Mouse (Mus musculus): Measurements from ENCODE around the gene Apold1. TPM values are rescaled to one million over a fixed set of nuclear protein-coding genes. Genes with fewer than 3 reads are reported as not detected.
A peak's percentile ranks its signal among the peaks of the same experiment; 100 is the strongest.

Apold1 gene
- total RNA-seq, 2 experiments from 2014 or later = 7.0 to 8.2 TPM

DNA sequence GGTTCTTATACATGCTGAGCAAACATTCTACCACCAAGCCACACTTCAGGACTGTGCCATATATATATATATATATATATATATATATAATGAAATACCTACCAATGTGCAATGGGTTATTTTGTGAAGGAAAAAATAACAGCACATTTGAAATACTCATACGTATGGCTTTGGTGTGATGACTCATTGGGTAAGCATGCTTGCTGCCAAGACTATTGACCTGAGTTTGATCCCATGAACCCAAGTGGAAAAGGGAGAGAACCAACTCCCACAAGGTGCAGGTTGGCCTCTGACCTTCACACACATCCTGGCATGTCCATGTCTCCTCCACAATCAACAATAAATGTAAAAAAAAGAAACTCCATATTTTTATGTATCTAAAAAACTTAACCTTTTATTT lies 13.2 kb upstream of the Apold1 start:
- intact Hi-C loops (cut with DNase I) = no loop called here
- no peak for DNase-seq (ENCODE audit: low spot score)

DNA sequence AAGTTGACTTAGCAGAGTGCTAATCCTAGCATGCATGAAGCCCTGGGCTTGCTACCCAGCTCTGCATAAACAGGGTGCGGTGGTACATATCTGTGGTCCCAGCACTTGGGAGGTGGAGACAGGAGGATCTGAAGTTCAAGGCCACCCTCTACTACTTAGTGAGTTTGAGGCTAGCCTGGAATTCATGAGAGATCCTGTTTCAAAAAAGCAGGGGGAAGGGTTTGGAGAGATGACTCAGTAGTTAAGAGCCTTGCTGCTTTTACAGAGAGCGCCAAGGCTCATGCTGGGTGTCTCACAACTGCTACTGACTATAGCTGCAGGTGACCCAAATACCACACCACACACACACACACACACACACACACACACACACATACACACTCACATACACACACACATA lies 12.0 kb upstream of the Apold1 start:
- no peak for DNase-seq (ENCODE audit: low spot score)
- intact Hi-C loops (cut with DNase I) = no loop called here

DNA sequence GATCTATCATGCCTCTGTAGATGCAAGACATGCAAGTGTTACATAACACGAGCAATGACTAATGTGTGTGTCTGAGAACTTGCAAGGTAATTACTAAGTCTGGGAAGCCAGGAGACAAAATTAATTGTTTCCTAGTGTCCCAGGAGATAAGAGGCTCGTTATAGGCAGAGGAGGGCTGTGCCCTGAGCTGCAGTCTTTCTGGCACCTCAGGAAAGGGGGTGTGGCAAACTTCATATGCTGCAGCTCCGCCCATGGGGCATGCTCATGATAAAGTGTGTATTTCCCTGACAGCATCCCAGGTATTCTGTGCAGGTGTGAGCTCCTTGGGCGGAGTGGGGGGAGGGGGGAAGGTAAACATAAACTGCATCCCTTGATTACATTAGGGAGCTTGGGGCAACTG lies 9.4 kb upstream of the Apold1 start:
- intact Hi-C loops (cut with DNase I) = no loop called here
- no peak for DNase-seq (ENCODE audit: low spot score)

DNA sequence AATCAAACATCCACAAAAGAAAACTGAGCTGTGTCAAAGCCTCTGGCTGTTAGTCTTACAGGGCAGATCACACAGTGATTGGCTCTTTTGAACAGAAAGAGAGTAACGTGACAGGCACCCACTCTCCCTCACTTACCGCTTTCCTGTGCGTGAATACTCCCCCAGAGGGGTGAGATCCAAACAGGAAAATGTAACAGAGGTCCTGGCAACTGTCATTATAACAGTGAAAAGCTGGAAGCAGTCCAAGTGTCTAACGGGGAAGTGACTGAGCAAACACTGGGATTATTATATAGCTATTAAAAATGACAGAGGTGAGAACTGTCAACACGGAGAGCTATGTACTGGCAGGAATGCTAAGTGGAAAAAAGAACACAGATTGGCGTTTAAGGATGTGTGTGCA lies 4.9 kb upstream of the Apold1 start:
- intact Hi-C loops (cut with DNase I) = no loop called here
- DNase-seq (ENCODE audit: low spot score) = no peak

DNA sequence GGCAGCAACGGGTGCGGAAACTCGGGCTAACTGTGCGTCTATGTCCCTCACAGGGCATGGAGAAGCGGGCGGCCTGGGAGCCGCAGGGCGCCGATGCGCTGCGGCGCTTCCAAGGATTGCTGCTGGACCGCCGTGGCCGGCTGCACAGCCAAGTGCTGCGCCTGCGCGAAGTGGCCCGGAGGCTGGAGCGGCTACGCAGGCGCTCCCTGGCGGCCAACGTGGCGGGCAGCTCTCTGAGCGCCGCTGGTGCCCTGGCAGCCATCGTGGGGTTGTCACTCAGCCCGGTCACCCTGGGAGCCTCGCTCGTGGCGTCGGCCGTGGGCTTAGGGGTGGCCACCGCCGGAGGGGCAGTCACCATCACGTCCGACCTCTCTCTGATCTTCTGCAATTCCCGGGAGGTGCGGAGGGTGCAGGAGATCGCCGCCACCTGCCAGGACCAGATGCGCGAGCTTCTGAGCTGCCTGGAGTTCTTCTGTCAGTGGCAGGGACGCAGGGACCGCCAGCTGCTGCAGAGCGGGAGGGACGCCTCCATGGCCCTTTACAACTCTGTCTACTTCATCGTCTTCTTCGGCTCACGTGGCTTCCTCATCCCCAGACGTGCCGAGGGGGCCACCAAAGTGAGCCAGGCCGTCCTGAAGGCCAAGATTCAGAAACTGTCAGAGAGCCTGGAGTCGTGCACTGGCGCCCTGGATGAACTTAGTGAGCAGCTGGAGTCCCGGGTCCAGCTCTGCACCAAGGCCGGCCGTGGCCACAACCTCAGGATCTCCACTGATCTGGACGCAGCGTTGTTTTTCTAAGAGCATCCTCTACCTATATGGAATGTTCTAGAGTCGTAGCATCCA lies 2.2 kb downstream of the Apold1 start:
- intact Hi-C loops (cut with DNase I) = loop anchor here (2.0 kb wide), 1 partner anchor 25 kb away; no protein-coding TSS in a partner anchor
- peak; percentile 83 for DNase-seq (ENCODE audit: low spot score)

- no peak for DNase-seq (ENCODE audit: low spot score)
- intact Hi-C loops (cut with DNase I) = loop anchor here (2.0 kb wide), 1 partner anchor 24 kb away; no protein-coding TSS in a partner anchor
These were observed 3.2 kb downstream of the Apold1 start for GRCm38 (mm10) chr6:134984748-134985147.

- intact Hi-C loops (cut with DNase I) = no loop called here
- DNase-seq (ENCODE audit: low spot score) = no peak
These were observed 6.9 kb downstream of the Apold1 start for GRCm38 (mm10) chr6:134988377-134988776.

DNA sequence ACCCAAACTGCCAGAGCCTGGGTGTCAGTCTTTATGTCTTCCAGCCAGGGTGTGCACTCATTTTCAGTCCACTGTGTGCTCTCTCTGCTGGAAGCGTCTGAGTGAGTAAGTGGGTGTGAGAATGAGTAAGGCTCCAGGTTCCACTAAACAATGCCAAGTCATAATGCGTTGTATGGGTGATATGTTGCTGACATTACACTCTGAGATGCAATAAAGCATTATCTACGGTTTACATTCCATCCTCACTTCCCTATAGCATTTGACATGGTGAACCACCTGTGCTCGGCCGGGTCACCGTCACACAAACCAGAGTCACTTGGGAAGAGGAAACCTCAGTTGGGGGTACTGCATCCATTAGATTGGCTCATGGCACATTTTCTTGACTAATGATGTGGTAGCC lies 9.2 kb downstream of the Apold1 start:
- intact Hi-C loops (cut with DNase I) = no loop called here
- DNase-seq (ENCODE audit: low spot score) = no peak

GRCm38 (mm10) chr6:134994031-134994651 lies 12.6 kb downstream of the Apold1 start:
- no peak for DNase-seq (ENCODE audit: low spot score)
- intact Hi-C loops (cut with DNase I) = no loop called here

GRCm38 (mm10) chr6:134994985-134995384 lies 13.5 kb downstream of the Apold1 start:
- intact Hi-C loops (cut with DNase I) = no loop called here
- DNase-seq (ENCODE audit: low spot score) = no peak

DNA sequence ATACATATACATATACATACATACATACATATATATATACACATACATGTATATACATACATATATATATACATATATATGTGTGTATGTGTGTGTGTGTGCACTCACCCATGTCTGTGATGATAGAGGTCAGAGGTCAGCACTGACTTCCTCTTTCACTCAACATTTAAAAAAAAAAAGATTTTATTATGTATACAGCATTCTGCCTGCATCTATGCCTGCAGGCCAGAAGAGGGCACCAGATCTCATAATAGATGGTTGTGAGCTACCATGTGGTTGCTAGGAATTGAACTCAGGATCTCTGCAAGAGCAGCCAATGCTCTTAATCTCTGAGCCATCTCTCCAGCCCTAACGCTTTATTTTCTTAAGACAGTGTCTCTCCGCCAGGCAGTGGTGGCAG lies 15.4 kb downstream of the Apold1 start:
- intact Hi-C loops (cut with DNase I) = no loop called here
- DNase-seq (ENCODE audit: low spot score) = no peak

DNA sequence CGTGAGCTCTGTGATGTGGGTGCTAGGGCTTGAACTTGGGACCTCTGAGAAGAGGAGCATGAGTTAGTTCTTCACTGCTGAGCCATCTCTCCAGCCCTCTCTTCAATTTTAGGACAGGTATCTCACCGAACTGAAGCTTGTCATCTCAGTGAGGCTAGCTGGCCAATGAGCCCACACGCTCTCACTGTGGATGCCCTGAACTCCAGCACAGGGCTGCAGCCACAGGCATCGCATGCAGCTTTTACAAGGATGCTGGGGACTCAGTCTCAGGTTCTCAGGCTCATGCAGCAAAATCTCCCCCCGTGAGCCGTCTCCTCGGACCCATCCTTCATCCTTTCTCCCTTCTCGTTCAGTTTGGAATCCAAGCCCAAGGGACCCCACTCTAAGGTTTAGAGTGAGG lies 16.6 kb downstream of the Apold1 start:
- DNase-seq (ENCODE audit: low spot score) = no peak
- intact Hi-C loops (cut with DNase I) = no loop called here

- intact Hi-C loops (cut with DNase I) = no loop called here
- DNase-seq (ENCODE audit: low spot score) = no peak
These were observed 17.3 kb downstream of the Apold1 start for GRCm38 (mm10) chr6:134998781-134999180.

- no peak for DNase-seq (ENCODE audit: low spot score)
- intact Hi-C loops (cut with DNase I) = no loop called here
These were observed 18.8 kb downstream of the Apold1 start for GRCm38 (mm10) chr6:135000272-135000671.

DNA sequence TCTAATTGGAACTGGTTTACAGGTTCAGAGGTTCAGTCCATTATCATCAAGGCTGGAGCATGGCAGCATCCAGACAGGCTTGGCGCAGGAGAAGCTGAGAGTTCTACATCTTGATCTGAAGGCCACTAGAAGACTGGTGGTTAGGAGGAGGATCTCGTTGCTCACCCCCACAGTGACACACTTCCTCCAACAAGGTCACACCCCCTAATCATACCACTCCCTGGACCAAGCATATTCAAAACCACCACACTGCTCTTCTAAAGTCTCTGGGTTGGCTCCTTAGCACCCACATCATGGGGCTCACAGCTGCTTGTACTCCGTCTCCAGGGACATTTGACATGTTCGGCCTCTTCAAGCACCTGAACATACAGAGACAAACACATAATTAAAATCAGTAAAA lies 20.5 kb downstream of the Apold1 start:
- intact Hi-C loops (cut with DNase I) = no loop called here
- no peak for DNase-seq (ENCODE audit: low spot score)

- no peak for DNase-seq (ENCODE audit: low spot score)
- intact Hi-C loops (cut with DNase I) = no loop called here
These were observed 24.9 kb downstream of the Apold1 start for GRCm38 (mm10) chr6:135006372-135006771.

GRCm38 (mm10) chr6:135011048-135011733 lies 29.7 kb downstream of the Apold1 start, which contains the start of gene Ddx47:
Gene Ddx47 (plus strand): TSS chr6:135011612.
- intact Hi-C loops (cut with DNase I) = no loop called here
- DNase-seq (ENCODE audit: low spot score) = peak; percentile 86

DNA sequence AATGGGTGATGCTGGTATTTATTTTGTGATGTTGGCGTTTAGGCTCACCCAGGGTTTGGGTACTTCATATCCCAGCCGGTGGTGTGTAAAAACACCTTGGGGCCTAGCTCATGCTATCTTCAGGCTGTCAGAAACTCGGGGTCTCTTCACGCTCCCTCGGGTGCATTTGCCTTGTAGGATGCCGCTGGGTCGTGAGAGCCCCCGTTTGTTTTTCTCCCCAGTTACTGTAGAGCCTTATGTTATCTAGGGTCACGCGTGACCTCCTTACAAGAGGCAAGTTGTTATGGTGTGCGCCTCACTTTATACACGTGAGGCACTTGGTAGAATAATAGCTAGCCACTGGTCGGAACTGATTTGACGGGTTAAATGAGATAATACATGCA lies 30.2 kb downstream of the Apold1 start:
- DNase-seq (ENCODE audit: low spot score) = no peak
- intact Hi-C loops (cut with DNase I) = no loop called here

- intact Hi-C loops (cut with DNase I) = no loop called here
- DNase-seq (ENCODE audit: low spot score) = no peak
These were observed 35.7 kb downstream of the Apold1 start for GRCm38 (mm10) chr6:135017211-135017610.

- DNase-seq (ENCODE audit: low spot score) = no peak
- intact Hi-C loops (cut with DNase I) = no loop called here
These were observed 38.0 kb downstream of the Apold1 start for GRCm38 (mm10) chr6:135019564-135019963.

DNA sequence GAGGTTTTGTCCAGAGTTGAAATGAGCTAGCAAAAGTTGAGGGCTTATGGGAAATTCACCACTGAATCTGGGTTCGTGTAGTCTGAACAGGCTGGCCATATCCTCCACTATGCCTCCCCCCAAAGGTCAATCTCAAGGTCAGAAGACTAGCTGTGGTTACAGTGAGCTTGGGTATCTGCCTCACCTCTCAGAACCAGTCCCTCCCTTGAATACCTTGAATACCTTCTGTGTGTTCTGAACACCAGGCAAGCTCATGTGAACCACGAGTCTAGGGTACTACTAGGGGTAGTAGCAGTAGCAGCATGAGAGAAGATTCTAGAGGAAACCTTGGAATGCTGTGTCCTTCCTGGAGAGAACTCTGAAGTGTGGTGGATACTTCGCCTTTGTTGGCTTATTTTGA lies 40.1 kb downstream of the Apold1 start:
- DNase-seq (ENCODE audit: low spot score) = no peak
- intact Hi-C loops (cut with DNase I) = no loop called here

Measured in heart, postnatal 25 days (tissue).